Mouse (Mus musculus) gastrocnemius, adult 8-10 months (tissue): ENCODE results near the gene 1810009A15Rik. TPM values are rescaled to one million over a fixed set of nuclear protein-coding genes. Genes with fewer than 3 reads are reported as not detected.

ENCODE experiments used
- DNase-seq, 2 experiments: peaks; one replicate each; pipeline ENCODE4 v3.0.0; 2022; ENCODE audit warnings: low spot score in 2 of 2
- microRNA-seq: library from miRNA; unstranded; fragments of <30 nt; microRNA quantifications from one replicate; pipeline ENCODE4 v1.2.0, GENCODE M21; 2022
- total RNA-seq, 4 experiments: library from RNA; stranded (reverse); gene quantifications; 2 replicates each; pipeline ENCODE4 v1.2.4; 2022

The 1810009A15Rik gene
- total RNA-seq, 4 experiments from 2014 or later = 13.8 to 16.3 (median 15.9) TPM

DNA sequence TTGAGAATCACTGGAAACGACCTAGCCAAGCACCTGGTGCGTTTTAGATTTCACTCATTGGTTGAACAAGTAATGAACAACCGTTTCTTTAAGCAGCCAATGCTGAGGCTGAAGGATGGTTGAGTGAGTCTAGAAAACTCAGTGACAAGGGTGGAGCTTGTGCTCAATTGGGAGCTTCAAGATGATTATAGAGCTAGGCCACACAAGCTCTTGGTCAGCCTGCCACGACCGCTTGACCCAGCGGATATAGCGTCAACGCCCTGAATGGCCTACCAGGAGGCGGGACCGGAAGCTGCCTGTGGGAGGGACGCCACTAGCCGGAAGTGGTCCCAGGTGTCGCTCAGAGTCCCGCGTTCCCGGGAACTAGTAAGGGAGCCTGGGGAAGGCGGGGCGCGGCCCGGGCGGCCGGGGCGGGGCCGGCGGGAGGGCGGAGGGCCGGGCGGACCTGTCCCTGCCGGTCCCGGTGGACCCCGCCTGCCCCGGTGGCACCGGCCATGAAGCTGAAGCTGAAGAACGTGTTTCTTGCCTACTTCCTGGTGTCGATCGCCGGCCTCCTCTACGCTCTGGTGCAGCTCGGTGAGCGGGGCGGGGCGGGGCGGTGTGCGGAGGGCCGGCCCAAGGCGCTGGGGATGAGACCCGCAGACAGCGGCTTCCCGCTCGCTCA lies 31.6 kb downstream of the 1810009A15Rik start, which contains the start of gene B3gat3:
B3gat3 (plus strand) TSS at position 302 of the 664 bp plus-strand sequence.
- DNase-seq = peak; percentile 95

DNA sequence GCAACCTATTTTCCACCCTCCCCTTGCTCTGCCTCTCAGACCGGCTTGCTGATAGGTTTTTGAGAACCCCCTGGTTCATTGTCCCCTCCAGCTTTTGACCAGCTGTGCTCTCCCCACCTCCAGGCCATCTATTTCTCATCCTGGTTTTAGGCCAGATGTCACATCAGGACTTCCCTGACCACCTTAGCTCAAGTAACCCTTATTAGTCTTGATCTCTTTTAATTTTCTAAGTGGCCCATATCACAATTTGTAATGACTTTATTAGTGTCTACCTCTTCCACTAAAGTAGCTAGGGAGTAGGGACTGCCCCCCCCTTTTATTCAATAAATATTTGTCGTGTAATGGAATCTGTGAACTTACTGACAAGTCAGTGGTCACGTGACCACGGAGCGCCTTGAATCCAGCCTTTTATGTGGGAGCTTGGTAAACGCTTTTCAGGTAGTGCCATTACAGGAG lies 32.2 kb downstream of the 1810009A15Rik start:
- no peak for DNase-seq

DNA sequence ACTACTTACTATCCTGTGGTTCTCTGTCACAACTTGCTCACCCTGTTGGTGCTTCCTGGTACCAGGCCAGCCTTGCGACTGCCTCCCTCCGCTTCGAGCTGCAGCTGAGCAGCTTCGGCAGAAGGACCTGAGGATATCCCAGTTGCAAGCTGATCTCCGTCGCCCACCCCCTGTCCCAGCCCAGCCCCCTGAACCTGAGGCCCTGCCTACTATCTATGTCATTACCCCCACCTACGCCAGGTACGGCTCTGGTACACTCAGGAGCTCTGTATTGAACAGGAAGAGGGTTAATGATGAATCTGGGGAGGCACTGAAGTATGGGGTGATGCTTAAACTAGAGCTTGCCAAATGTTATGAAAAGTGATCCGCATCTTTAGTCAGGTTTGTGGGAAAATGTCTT lies 33.1 kb downstream of the 1810009A15Rik start:
- no peak for DNase-seq

DNA sequence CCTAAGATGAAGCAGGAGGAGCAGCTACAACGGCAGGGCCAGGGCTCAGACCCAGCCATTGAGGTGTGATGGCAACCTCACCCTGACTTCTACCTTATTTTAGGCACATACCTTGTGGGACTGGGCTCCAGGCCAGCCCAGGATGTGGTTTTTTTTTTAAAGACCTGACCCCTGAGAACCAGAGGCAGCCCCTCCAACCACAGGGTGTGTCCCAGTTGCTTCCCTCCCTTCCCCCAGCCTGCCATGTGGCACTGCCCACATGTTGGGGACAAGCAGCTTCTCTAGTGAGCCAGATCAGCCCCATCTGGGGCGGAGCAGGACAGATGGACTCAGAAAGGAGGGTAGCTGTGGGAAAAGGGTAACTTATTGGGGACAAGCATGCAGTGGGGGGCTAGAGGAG lies 38.1 kb downstream of the 1810009A15Rik start:
- no peak for DNase-seq

DNA sequence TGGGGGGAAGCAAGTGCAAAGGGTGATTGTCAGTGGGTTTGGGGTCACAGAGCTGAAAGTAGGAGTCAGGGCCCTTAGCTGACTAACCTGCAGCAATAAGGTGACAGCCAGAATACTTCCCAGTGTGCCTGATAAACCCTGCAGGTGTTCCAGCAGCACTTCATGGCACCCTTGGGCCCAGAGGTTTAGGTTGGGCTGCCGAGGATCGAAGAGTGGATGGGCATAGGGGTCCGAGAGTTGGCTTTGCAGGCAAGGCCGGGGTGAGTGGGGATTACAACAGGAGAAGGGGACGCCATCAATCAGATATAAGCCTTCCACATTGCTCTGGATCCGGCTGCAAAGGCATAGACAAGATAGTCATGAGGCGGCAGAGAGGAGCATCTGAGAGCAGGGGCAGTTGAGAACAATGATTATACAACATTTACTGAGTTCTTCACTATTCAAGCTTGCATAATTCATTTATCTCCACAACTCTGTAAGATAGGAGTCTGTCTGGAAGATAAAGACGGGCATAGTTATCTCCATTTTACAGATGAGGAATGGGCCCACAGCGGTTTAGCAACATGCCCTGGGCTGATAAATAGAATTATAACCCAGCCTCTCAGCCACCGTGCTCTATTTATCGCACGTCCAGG lies 39.4 kb downstream of the 1810009A15Rik start:
- DNase-seq = no peak

DNA sequence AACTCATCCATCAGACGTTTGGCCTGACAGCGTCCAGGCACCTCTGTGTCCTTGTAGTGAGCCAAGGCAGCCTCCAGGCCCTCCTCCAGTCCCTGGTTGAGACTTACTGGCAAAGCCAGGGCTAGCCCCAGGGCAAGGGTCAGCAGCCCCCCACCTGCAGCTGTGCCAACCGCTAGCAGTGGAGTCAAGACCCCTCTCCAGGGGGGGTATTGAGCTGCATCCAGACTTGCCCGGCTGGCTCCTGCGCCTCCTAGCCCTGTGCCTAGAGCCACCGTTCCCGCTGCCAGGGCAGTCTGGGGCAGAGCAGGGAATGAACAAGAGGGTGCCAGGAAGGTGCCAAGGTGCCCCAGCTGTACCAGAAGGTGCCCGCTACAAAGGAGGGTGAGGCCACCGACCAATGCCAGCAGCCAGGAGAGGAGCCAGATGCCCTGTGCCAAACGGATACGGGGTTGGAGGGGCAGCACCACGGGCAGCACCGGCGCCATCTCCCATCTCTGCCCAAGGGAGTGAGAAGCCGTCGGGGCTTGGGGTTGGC lies 40.1 kb downstream of the 1810009A15Rik start:
- DNase-seq = peak in 1 of 2 experiments; percentile 14

DNA sequence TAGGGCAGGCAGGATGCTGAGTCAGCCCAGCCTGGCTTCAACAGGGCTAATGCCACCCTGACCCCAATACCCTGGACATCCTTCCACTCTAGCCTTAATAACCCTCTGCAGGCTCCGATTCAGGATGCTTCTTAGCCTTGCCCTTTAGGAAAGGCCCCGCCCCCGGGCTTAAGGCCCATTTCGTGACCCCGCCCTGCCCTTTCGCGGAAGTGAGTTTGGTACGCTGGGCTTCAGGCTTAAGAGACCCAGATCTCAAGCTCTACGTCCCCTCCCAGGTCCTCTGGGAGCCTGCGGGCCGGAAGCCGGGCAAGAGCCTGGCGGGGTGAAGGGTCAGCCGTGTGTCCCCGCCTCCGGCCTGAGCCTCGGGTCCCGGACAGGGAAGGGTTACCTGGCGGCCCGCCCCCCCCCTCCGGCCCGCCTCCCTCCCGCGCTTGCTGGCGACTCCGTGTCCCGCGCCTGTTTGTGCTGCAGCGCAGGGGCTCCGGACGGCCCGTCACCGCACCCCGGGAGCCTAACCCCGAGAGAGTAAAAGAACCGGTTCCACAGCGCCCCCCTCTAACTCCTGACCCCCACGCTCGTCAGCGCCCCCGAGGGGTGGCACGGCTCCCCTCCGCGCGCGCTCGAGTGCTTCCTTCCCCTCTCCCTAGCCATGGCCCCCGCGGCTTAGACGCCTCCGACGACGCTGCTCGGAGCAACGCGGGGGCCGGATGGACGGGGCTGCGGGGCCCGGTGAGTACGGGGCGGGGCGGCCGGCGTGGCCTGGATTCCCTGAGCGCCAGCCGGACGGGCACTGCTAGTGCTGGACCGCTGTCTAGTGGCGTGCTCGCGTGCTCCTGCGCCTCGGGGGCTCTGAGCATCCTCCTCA lies 40.8 kb downstream of the 1810009A15Rik start, which contains the start of the genes Rom1 and Eml3:
Rom1 (minus strand) TSS at position 133 of the 865 bp plus-strand sequence.
Eml3 (plus strand) TSS at position 329 of the 865 bp plus-strand sequence.
- peak; percentile 92 for DNase-seq

DNA sequence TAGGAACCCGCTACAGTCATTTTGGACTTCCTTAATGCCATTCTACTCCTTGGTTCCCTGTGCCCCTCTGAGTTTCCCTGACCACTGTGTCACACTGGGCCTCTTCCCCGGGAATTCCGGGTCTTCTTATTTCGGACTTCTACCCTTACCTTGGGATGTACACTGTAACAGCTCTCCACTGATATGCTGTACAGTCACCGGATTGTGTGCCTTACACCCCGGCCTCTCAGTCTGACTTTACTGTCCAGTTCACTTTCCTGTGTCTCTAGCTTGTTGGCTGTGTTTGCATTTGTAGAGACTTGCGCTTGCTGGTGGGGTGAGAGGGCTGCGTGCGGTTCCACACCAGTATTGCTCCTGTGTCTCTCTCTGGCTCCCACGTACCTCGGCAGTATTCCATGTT lies 41.5 kb downstream of the 1810009A15Rik start:
- DNase-seq = no peak

DNA sequence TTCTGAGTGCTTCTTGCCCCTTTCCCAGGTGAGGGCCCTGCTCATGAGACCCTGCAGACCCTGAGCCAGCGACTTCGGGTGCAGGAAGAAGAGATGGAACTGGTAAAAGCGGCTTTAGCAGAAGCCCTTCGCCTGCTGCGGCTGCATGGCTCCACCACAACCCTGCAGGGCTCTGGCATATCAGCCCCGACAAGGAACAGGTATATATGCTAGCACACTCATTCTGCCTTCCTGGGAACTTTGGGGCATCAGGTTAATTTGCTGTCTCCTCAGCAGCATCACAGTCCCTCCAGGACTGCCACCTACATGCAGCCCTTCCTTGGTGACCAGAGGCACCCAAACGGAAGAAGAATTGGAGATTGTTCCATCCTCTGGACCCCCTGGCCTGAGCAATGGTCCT lies 42.1 kb downstream of the 1810009A15Rik start:
- DNase-seq = no peak

DNA sequence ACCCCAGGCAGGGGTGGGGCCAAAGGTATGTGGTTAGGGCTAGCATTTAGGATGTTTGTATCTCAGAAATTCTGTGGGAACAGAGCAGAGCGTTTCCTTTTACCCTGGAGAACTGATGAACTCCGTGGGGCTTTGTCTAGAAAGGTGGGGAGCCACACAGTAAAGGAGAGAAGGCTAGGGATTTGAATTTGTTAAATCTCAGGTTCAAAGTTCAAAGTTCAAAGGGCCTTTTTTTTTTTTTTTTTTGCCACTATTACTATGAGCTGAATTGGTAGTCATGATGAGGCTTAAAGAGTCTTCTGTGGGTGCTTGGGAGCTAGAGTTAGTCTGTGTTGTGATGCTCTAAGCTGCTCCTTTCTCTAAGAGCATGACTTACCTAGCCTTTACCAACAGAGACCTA lies 48.1 kb downstream of the 1810009A15Rik start:
- no peak for DNase-seq

Small RNA genes within 50 kb of the gene (microRNA-seq; reads per million reads assigned to microRNA genes)
- not detected for gene Mir5136

Other genes starting within 250 kb of the 1810009A15Rik start
- gene Chrm1, start 225.1 kb upstream of the 1810009A15Rik start, total RNA-seq = not detected
- gene Slc3a2, start 165.5 kb upstream of the 1810009A15Rik start, total RNA-seq = 10 to 100 TPM; 29.7 to 37.0 (median 31.1) TPM
- gene Wdr74, start 153.0 kb upstream of the 1810009A15Rik start, total RNA-seq = 10 to 100 TPM; 14.0 to 16.7 (median 14.9) TPM
- not detected for gene 1700092M07Rik, start 148.1 kb upstream of the 1810009A15Rik start, total RNA-seq
- gene Stx5a, start 147.4 kb upstream of the 1810009A15Rik start, total RNA-seq = 10 to 100 TPM; 12.3 to 19.8 (median 14.9) TPM
- gene Nxf1, start 131.8 kb upstream of the 1810009A15Rik start, total RNA-seq = 10 to 100 TPM; 24.0 to 34.0 (median 27.7) TPM
- gene Tmem223, start 117.9 kb upstream of the 1810009A15Rik start, total RNA-seq = 100 to 1,000 TPM in 3 of 4 experiments, 10 to 100 TPM in 1; 99.3 to 133 (median 107) TPM
- gene Tmem179b, start 114.4 kb upstream of the 1810009A15Rik start, total RNA-seq = 10 to 100 TPM in 1 of 4 experiments, 1 to 10 TPM in 3; 6.9 to 10.3 (median 8.8) TPM
- 1 to 10 TPM; 3.6 to 5.0 (median 4.6) TPM for gene Taf6l, start 102.4 kb upstream of the 1810009A15Rik start, total RNA-seq
- gene Polr2g, start 90.3 kb upstream of the 1810009A15Rik start, total RNA-seq = 10 to 100 TPM; 36.0 to 42.5 (median 37.7) TPM
- gene Zbtb3, start 86.3 kb upstream of the 1810009A15Rik start, total RNA-seq = 1 to 10 TPM in 1 of 4 experiments, under 1 TPM in 3; 0.82 to 1.1 (median 0.90) TPM
- 10 to 100 TPM; 11.4 to 12.7 (median 11.9) TPM for gene Ttc9c, start 69.5 kb upstream of the 1810009A15Rik start, total RNA-seq
- 10 to 100 TPM; 38.1 to 45.6 (median 44.3) TPM for gene Hnrnpul2, start 68.8 kb upstream of the 1810009A15Rik start, total RNA-seq
- 1 to 10 TPM in 1 of 4 experiments, not detected in 3; 2.0 TPM for gene AC129217.1, start 59.1 kb upstream of the 1810009A15Rik start, total RNA-seq
- gene Bscl2, start 51.4 kb upstream of the 1810009A15Rik start, total RNA-seq = 10 to 100 TPM; 14.7 to 23.9 (median 20.0) TPM
- not detected for gene Gng3, start 49.7 kb upstream of the 1810009A15Rik start, total RNA-seq
- 1 to 10 TPM; 5.3 to 8.8 (median 7.0) TPM for gene Lrrn4cl, start 38.1 kb upstream of the 1810009A15Rik start, total RNA-seq
- gene Ubxn1, start 17.4 kb upstream of the 1810009A15Rik start, total RNA-seq = 100 to 1,000 TPM; 207 to 248 (median 231) TPM
- 10 to 100 TPM; 58.7 to 74.6 (median 65.3) TPM for gene Uqcc3, start 7.9 kb upstream of the 1810009A15Rik start, total RNA-seq
- gene Lbhd1, start 5.1 kb upstream of the 1810009A15Rik start, total RNA-seq = 1 to 10 TPM in 2 of 4 experiments, under 1 TPM in 2; 0.54 to 7.3 (median 1.7) TPM
- gene Gm49403, start 4.9 kb upstream of the 1810009A15Rik start, total RNA-seq = not detected
- 1 to 10 TPM in 3 of 4 experiments, not detected in 1; 2.6 to 5.7 (median 2.9) TPM for gene Gm49416, start 73 bp downstream of the 1810009A15Rik start, total RNA-seq
- gene Ints5, start 4.2 kb downstream of the 1810009A15Rik start, total RNA-seq = 10 to 100 TPM; 10.3 to 13.0 (median 11.3) TPM
- 10 to 100 TPM; 15.2 to 20.1 (median 18.9) TPM for gene Ganab, start 9.2 kb downstream of the 1810009A15Rik start, total RNA-seq
- 10 to 100 TPM; 36.8 to 39.0 (median 38.1) TPM for gene B3gat3, start 31.5 kb downstream of the 1810009A15Rik start, total RNA-seq
- gene Rom1, start 40.5 kb downstream of the 1810009A15Rik start, total RNA-seq = 1 to 10 TPM; 7.2 to 9.4 (median 8.7) TPM
- 1 to 10 TPM; 3.5 to 4.7 (median 4.3) TPM for gene Eml3, start 40.7 kb downstream of the 1810009A15Rik start, total RNA-seq
- 10 to 100 TPM; 21.0 to 25.7 (median 23.4) TPM for gene Mta2, start 53.0 kb downstream of the 1810009A15Rik start, total RNA-seq
- 10 to 100 TPM in 1 of 4 experiments, 1 to 10 TPM in 3; 7.8 to 11.8 (median 9.0) TPM for gene Tut1, start 65.0 kb downstream of the 1810009A15Rik start, total RNA-seq
- 100 to 1,000 TPM; 411 to 454 (median 425) TPM for gene Eef1g, start 78.2 kb downstream of the 1810009A15Rik start, total RNA-seq
- gene Ahnak, start 100.4 kb downstream of the 1810009A15Rik start, total RNA-seq = 100 to 1,000 TPM; 249 to 267 (median 253) TPM
- not detected for gene Scgb1a1, start 199.1 kb downstream of the 1810009A15Rik start, total RNA-seq
- gene Asrgl1, start 246.8 kb downstream of the 1810009A15Rik start, total RNA-seq = 10 to 100 TPM; 33.7 to 48.2 (median 36.1) TPM